Mouse (Mus musculus) olfactory bulb, adult 2 months (tissue): Measurements from ENCODE around the gene Rbm42. TPM values are rescaled to one million over a fixed set of nuclear protein-coding genes. Genes with fewer than 3 reads are reported as not detected.
A peak's percentile ranks its signal among the peaks of the same experiment; 100 is the strongest.

Source experiments
- H3K27ac ChIP-seq: fragments of 200-500 bp; 2 replicates; pipeline ENCODE4 v1.5.1; 2012; ENCODE audit warnings: low read depth, low read length; ENCODE audit not compliant: insufficient read depth
- H3K4me1 ChIP-seq: fragments of 200-500 bp; 2 replicates; pipeline ENCODE4 v1.6.1; 2012; ENCODE audit warnings: low read length; ENCODE audit not compliant: control insufficient read depth, insufficient read depth
- H3K4me3 ChIP-seq: fragments of 200-500 bp; 2 replicates; pipeline ENCODE4 v1.5.1; 2012; ENCODE audit warnings: mild to moderate bottlenecking, low read depth, low read length, moderate library complexity; ENCODE audit not compliant: insufficient read depth
- CTCF ChIP-seq: fragments of 200-500 bp; IDR thresholded peaks from 2 replicates; pipeline ENCODE4 v1.5.1; 2012; ENCODE audit warnings: low read depth, mild to moderate bottlenecking, low read length, moderate library complexity; ENCODE audit not compliant: insufficient read depth
- POLR2A ChIP-seq: fragments of 200-500 bp; IDR thresholded peaks from 2 replicates; pipeline ENCODE4 v1.6.1; 2012; ENCODE audit warnings: mild to moderate bottlenecking, low read depth, low read length, moderate library complexity; ENCODE audit not compliant: insufficient read depth
- WGBS: fragments of 180-500 bp; shearing (Covaris S2); methylation state at CpG from one replicate; pipeline ENCODE4 v1.1.7; 2018; 5-methylcytosine and 5-hydroxymethylcytosine counted together
- polyA plus RNA-seq: library from polyadenylated mRNA; stranded (reverse); fragments of >200 nt; gene quantifications from 2 replicates; pipeline ENCODE4 v1.2.4, GENCODE M21; 2012; ENCODE audit warnings: low replicate concordance; ENCODE audit not compliant: missing spikeins, insufficient read depth, insufficient read length

The Rbm42 gene
- polyA plus RNA-seq, 1 experiment: not detected

- TF ChIP-seq POLR2A (no peak), CTCF (no peak)
- 3% methylated on average over 11 of the region's 11 CpGs for WGBS
- Histone ChIP-seq H3K4me1 (no peaks in the 10 kb centered on the region), H3K4me3 (peak overlapping the region; percentile 93), H3K27ac (peak overlapping the region; percentile 43; the same call in 1 of the 2 replicates)
Measured at GRCm38 (mm10) chr7:30665321-30665720, 15.2 kb upstream of the Rbm42 start.

- TF ChIP-seq POLR2A (peak; percentile 68), CTCF (no peak)
- under 1% methylated on average over 34 of the region's 34 CpGs for WGBS
- H3K4me1 ChIP-seq: no peaks in the 10 kb centered on the region
- H3K4me3 ChIP-seq: peak within 1 kb of the TSS; percentile 93
- H3K27ac ChIP-seq: peak within 1 kb of the TSS; percentile 43
Measured at GRCm38 (mm10) chr7:30664529-30665200, 14.5 kb upstream of the Rbm42 start, which contains the start of gene Haus5. Haus5 (minus strand) TSS chr7:30664994.

- no peak overlapping the region for H3K4me3 ChIP-seq
- peaks cover 4% of the 10 kb centered on the region; the same call in 1 of the 2 replicates for H3K4me1 ChIP-seq
- WGBS: 22% methylated on average over 4 of the region's 4 CpGs
- TF ChIP-seq POLR2A (no peak), CTCF (no peak)
- no peak overlapping the region for H3K27ac ChIP-seq
Measured at GRCm38 (mm10) chr7:30639083-30639482, 11.0 kb downstream of the Rbm42 start.

GRCm38 (mm10) chr7:30636395-30636794 lies 13.7 kb downstream of the Rbm42 start:
- TF ChIP-seq POLR2A (no peak), CTCF (no peak)
- 34% methylated on average over 11 of the region's 11 CpGs for WGBS
- no peak overlapping the region for H3K4me3 ChIP-seq
- no peak overlapping the region for H3K27ac ChIP-seq
- H3K4me1 ChIP-seq: peaks cover 4% of the 10 kb centered on the region; the same call in 1 of the 2 replicates

GRCm38 (mm10) chr7:30635752-30636151 lies 14.4 kb downstream of the Rbm42 start, which contains the start of gene Etv2:
Etv2 (minus strand) TSS chr7:30635852.
- peaks cover 4% of the 10 kb centered on the region; the same call in 1 of the 2 replicates for H3K4me1 ChIP-seq
- no peak for TF ChIP-seq POLR2A
- TF ChIP-seq CTCF: no peak
- H3K27ac ChIP-seq: no peak within 1 kb of the TSS
- 8% methylated on average over 5 of the region's 5 CpGs for WGBS
- H3K4me3 ChIP-seq: no peak within 1 kb of the TSS

GRCm38 (mm10) chr7:30634621-30635020 lies 15.5 kb downstream of the Rbm42 start:
- Histone ChIP-seq H3K27ac (no peak overlapping the region), H3K4me1 (peaks cover 4% of the 10 kb centered on the region; the same call in 1 of the 2 replicates), H3K4me3 (no peak overlapping the region)
- 1% methylated on average over 20 of the region's 20 CpGs for WGBS
- no peak for TF ChIP-seq POLR2A
- TF ChIP-seq CTCF: no peak

GRCm38 (mm10) chr7:30633762-30634412 lies 16.2 kb downstream of the Rbm42 start:
- H3K4me1 ChIP-seq: peaks cover 4% of the 10 kb centered on the region; the same call in 1 of the 2 replicates
- H3K27ac ChIP-seq: no peak overlapping the region
- no peak overlapping the region for H3K4me3 ChIP-seq
- WGBS: 6% methylated on average over 27 of the region's 27 CpGs
- TF ChIP-seq CTCF: no peak
- no peak for TF ChIP-seq POLR2A

- Histone ChIP-seq H3K4me3 (no peak overlapping the region), H3K4me1 (no peaks in the 10 kb centered on the region), H3K27ac (no peak overlapping the region)
- TF ChIP-seq CTCF (no peak), POLR2A (no peak)
Measured at GRCm38 (mm10) chr7:30629013-30629412, 21.1 kb downstream of the Rbm42 start.

- WGBS: 85% methylated on average over 5 of the region's 5 CpGs
- TF ChIP-seq POLR2A (no peak), CTCF (no peak)
- Histone ChIP-seq H3K4me1 (peaks cover 9% of the 10 kb centered on the region; the same call in 1 of the 2 replicates), H3K27ac (no peak overlapping the region), H3K4me3 (no peak overlapping the region)
Measured at GRCm38 (mm10) chr7:30626647-30627046, 23.5 kb downstream of the Rbm42 start.
